Mouse (Mus musculus) megakaryocyte, embryonic 14.5 days (primary cell): Measurements from ENCODE around the gene 2200002D01Rik.

ENCODE experiments used
- FLI1 ChIP-seq: IDR thresholded peaks from 2 replicates; pipeline ENCODE4 v1.6.1; 2012; ENCODE audit warnings: low read length, inconsistent platforms, mixed read lengths
- GATA1 ChIP-seq: IDR thresholded peaks from 3 replicates; pipeline ENCODE4 v1.6.1; 2012; ENCODE audit warnings: mixed read lengths, low read length, inconsistent platforms, borderline replicate concordance

GRCm38 (mm10) chr7:29293131-29294065, 45.1 kb upstream of the 2200002D01Rik start:
- TF ChIP-seq GATA1 = no peak
- TF ChIP-seq FLI1 = no peak
